Mouse (Mus musculus): Measurements from ENCODE around the gene Junb. TPM values are rescaled to one million over a fixed set of nuclear protein-coding genes. Genes with fewer than 3 reads are reported as not detected.

The Junb gene
- polyA plus RNA-seq, 1 experiment from 2014 or later: 7.5 TPM

DNA sequence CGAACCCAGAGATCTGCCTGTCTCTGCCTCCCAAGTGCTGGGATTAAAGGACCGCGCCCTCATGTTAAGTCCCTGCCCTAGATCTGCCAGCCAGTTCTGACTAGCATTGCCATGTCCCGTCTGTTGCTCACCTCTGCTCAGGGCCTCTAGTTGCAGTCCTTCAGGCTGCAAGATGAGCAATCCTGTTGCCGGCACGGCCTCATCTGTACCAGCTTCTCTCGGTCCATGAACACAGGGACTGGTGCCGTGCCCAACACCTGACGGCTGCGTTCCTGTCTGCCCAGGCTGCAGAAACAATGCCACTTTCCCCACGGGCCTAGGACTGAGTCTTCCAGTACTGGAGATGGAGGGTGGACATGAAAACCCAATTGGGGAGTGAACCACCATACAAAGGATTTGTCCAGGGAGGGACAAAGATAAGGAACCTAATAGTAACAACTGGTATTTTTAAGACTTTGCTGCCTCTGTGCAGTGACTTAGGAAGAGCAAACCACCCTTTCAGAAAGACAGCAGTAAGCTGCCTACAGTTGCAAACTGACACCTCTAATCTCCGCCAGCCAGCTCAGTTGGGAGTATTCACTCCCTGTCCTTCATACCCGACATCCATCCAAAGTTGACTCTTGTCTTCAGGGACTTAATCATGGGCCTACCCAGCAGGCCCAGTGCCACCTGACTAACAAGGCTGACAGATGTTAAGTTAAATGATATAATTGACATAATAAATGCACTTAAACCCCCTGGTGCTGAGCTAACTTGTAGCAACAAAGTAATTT lies 10.8 kb downstream of the Junb start:
- H3K9ac ChIP-seq: no peak overlapping the region
- 88% methylated on average over 13 of the region's 13 CpGs for WGBS

DNA sequence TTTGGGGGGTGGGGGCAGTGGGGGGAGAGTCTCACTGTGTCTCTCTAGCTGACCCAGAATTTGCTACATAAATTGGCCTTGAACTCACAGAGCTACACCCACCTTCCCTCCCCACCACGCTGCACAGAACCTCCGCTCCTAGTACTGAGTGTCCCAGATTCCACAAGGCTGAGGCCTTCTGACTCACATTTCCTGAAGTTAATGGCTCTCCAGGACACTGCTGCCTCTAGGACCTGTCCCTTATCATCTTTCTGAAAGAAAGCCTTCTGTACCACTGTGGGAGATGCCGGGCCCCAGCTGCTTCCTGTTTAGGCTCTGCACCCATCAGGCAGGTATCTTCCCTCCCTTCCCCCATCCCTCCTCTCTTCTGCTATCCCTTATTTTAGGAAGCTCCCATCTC lies 11.9 kb downstream of the Junb start:
- peak overlapping the region; percentile 86; the same call in 1 of the 2 replicates for H3K4me2 ChIP-seq (replicated peaks)
- ATAC-seq (ENCODE audit: low FRiP score): no peak
- H3K27ac ChIP-seq: no peak overlapping the region

More for the DNA sequence above, 10.8 kb downstream of the Junb start:
- H3K27ac ChIP-seq: no peak overlapping the region
- ATAC-seq (ENCODE audit: low FRiP score): no peak
- H3K4me1 ChIP-seq: peaks cover 41% of the 10 kb centered on the region
- no peak overlapping the region for H3K4me3 ChIP-seq
- H3K9me3 ChIP-seq (replicated peaks): no peaks in the 10 kb centered on the region
- H3K36me3 ChIP-seq: peaks cover 19% of the 10 kb centered on the region
- no peak overlapping the region for H3K4me2 ChIP-seq (replicated peaks)
- no peaks in the 10 kb centered on the region for H3K27me3 ChIP-seq

DNA sequence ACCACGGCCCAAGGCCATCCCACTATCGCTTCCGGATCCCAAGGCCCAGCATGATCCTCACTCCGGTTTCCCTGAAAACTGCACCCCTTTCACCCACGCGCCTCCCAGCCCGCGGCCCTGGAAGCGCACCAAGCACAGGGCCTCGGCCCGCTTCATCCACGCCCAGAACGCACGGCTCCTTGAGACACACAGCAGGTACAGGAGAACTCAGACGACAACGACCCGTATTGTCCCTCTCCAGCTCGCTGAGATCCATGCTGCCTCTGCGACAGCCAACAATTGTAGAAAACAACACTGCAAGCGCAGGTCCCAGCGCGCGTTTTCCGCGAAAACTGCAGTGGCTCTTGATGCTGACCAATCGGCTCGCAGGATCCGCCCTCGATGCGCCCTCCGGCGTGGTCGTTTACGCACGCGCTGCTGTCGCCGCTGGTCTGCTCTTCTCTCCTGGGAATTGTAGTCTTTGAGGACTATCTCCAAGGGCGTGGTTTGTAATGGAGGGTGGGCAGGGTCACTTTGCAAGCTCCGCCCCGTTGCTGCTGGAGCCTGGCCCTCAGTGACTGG lies 12.7 kb downstream of the Junb start:
- under 1% methylated on average over 41 of the region's 41 CpGs for WGBS
- Histone ChIP-seq H3K36me3 (peaks cover under 1% of the 10 kb centered on the region; the same call in 1 of the 2 replicates), H3K4me1 (peaks cover 31% of the 10 kb centered on the region), H3K9ac (peak overlapping the region; percentile 66), H3K9me3 (replicated peaks) (no peaks in the 10 kb centered on the region), H3K4me3 (peak overlapping the region; percentile 63), H3K27ac (peak overlapping the region; percentile 57; the same call in 1 of the 2 replicates), H3K27me3 (no peaks in the 10 kb centered on the region), H3K4me2 (replicated peaks) (peak overlapping the region; percentile 86)
- ATAC-seq (ENCODE audit: low FRiP score): peak; percentile 75

More for the DNA sequence above, 11.9 kb downstream of the Junb start:
- Histone ChIP-seq H3K9me3 (replicated peaks) (no peaks in the 10 kb centered on the region), H3K4me1 (peaks cover 39% of the 10 kb centered on the region), H3K9ac (no peak overlapping the region), H3K36me3 (peaks cover 8% of the 10 kb centered on the region), H3K4me3 (peak overlapping the region; percentile 63; the same call in 1 of the 2 replicates), H3K27me3 (no peaks in the 10 kb centered on the region)
- 51% methylated on average over 3 of the region's 3 CpGs for WGBS

DNA sequence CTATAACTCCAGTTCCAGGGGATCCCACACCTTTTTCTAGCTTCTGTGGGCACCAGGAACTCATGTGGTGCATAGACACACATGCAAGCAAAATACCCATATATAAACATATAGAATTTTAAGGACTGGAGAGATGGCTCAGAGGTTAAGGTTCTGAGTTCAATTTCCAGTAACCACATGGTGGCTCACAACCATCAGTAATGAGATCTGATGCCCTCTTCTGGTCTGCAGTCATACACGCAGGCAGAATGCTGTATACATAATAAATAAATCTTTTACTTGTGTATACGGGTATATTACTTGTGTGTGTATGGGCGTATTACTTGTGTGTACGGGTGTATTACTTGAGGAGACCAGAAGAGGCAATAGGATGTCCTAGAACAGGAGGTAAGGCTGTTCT lies 14.6 kb downstream of the Junb start:
- 94% methylated on average over 4 of the region's 4 CpGs for WGBS
- Histone ChIP-seq H3K27me3 (no peaks in the 10 kb centered on the region), H3K4me1 (peaks cover 26% of the 10 kb centered on the region), H3K27ac (no peak overlapping the region), H3K9me3 (replicated peaks) (no peaks in the 10 kb centered on the region), H3K36me3 (peaks cover 7% of the 10 kb centered on the region), H3K4me2 (replicated peaks) (no peak overlapping the region), H3K4me3 (no peak overlapping the region), H3K9ac (no peak overlapping the region)
- no peak for ATAC-seq (ENCODE audit: low FRiP score)

DNA sequence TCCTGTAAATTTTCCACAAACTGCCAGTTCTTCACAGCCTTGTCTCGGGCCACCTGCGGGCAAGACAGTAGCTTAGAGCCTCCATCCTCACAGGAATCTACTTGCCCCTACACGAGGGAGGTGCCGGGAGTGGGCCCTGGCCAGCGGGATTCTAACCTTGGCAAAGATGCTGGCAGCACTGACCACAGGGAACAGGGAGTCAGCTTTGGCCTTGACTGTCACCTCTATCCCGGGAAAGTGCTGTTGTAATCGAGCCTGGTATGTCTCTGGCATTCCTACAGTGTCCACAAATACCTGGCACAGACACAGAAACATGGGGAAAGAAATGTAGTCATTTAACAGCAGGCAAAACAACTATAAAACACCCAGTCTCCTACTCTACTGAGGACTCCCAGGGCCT lies 18.7 kb downstream of the Junb start:
- Histone ChIP-seq H3K27ac (no peak overlapping the region), H3K4me2 (replicated peaks) (no peak overlapping the region), H3K9me3 (replicated peaks) (no peaks in the 10 kb centered on the region), H3K27me3 (no peaks in the 10 kb centered on the region), H3K9ac (no peak overlapping the region), H3K36me3 (peaks cover 22% of the 10 kb centered on the region), H3K4me1 (peaks cover under 1% of the 10 kb centered on the region), H3K4me3 (no peak overlapping the region)
- 97% methylated on average over 7 of the region's 7 CpGs for WGBS
- no peak for ATAC-seq (ENCODE audit: low FRiP score)

DNA sequence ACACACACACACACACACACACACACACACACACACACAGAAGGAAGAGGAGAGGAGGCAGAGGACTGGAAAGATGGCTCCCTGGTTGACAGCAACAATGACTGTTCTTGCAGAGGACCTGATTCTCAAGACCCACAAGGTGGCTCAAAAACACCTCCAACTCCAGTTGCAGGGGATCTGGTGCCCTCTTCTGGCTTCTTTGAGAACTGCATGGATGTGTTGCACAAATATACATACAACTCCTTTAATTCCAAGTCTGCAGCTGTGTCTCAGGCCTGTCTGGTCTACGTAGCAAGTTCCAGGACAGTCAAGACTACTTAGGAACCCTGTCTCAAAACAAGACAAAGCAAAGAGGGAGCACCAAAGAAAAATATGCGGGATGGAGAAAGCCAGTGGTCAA lies 21.8 kb downstream of the Junb start:
- no peak for ATAC-seq (ENCODE audit: low FRiP score)
- Histone ChIP-seq H3K27ac (no peak overlapping the region), H3K36me3 (peaks cover 22% of the 10 kb centered on the region), H3K4me1 (no peaks in the 10 kb centered on the region), H3K9ac (no peak overlapping the region), H3K4me3 (no peak overlapping the region), H3K4me2 (replicated peaks) (no peak overlapping the region), H3K27me3 (peaks cover 13% of the 10 kb centered on the region), H3K9me3 (replicated peaks) (no peaks in the 10 kb centered on the region)
- 45% methylated on average over 2 of the region's 2 CpGs for WGBS

DNA sequence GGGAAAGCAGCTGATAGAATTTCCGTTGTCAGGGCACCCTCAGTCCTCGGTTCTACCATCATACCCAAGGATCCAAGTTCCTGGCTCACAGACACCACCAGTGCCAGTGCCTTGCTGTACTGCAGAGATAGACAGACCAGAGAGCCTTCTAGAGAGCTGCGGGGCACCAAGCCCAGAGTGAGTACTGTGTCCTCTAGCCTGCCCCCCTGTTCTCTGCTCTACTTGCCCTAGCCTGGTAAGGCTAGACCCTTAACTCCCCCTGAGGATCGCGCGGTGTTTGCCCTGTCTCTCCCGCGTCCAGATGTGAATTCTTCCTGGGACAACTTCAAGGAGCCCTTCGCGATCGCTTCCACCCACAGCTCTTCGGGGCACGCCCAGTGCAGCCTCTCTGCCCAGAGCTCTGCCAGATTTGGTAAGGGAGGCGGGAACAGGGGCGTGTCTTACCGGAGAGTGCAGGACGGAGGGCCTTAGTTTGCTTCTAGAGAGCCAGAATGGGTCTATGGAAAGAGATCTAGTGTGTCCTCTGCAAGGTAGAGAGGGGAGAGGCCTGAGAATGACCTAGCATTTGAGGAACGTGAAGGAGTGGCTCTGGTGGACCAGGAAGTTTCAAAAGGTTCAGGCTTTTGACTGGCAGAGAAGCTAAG lies 25.8 kb downstream of the Junb start:
- WGBS: 6% methylated on average over 18 of the region's 18 CpGs
- ATAC-seq (ENCODE audit: low FRiP score): no peak
- Histone ChIP-seq H3K9ac (no peak overlapping the region), H3K36me3 (0 out of 2 replicates have a peak, but pooled peaks cover 5% of the 10 kb centered on the region), H3K4me3 (no peak overlapping the region), H3K27ac (no peak overlapping the region), H3K27me3 (peaks cover 47% of the 10 kb centered on the region), H3K4me2 (replicated peaks) (no peak overlapping the region), H3K4me1 (no peaks in the 10 kb centered on the region), H3K9me3 (replicated peaks) (no peaks in the 10 kb centered on the region)

DNA sequence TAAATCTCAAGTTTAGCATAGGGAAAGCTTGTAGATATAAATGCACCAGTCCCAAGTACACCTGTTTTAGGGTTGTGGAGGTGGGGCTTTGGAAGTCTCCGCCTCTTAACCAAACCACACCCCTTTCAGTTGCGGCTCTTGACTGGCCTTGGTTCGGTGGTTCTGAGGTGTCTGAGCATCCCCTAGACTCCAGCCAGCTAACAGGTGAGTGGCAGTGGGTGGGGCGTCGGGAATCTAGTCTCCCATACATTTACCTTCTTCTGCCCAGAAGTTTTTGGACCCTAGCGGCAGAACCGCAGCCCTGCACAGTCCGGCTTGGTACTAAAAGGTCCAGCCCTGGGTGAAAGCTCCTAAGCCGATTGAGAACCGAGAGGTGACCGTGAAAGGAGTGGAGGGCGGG lies 28.8 kb downstream of the Junb start:
- Histone ChIP-seq H3K9ac (no peak overlapping the region), H3K4me3 (no peak overlapping the region), H3K36me3 (no peaks in the 10 kb centered on the region), H3K27ac (no peak overlapping the region), H3K9me3 (replicated peaks) (no peaks in the 10 kb centered on the region), H3K4me1 (peaks cover 21% of the 10 kb centered on the region), H3K27me3 (peaks cover 74% of the 10 kb centered on the region), H3K4me2 (replicated peaks) (no peak overlapping the region)
- ATAC-seq (ENCODE audit: low FRiP score): no peak
- 21% methylated on average over 12 of the region's 12 CpGs for WGBS

DNA sequence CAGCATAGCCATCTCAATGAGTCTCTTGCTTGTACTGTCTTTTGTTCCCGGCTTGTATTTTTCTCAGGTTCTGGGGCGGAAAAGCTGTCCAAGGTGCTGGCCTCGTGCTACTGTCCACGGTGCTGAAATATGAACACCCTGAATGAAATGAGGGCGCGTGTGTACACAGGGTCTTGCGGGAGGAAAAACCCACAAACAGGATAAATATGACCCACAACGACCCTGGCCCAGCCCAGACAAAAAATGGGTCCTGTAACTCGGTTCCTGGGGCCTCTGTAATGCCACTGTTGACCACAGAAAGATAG lies 31.3 kb downstream of the Junb start:
- H3K4me1 ChIP-seq: peaks cover 27% of the 10 kb centered on the region
- no peak overlapping the region for H3K4me2 ChIP-seq (replicated peaks)
- no peaks in the 10 kb centered on the region for H3K36me3 ChIP-seq
- H3K9me3 ChIP-seq (replicated peaks): no peaks in the 10 kb centered on the region
- no peak overlapping the region for H3K9ac ChIP-seq
- no peak for ATAC-seq (ENCODE audit: low FRiP score)
- H3K4me3 ChIP-seq: no peak overlapping the region
- no peak overlapping the region for H3K27ac ChIP-seq
- peaks cover 86% of the 10 kb centered on the region for H3K27me3 ChIP-seq
- 11% methylated on average over 9 of the region's 9 CpGs for WGBS

DNA sequence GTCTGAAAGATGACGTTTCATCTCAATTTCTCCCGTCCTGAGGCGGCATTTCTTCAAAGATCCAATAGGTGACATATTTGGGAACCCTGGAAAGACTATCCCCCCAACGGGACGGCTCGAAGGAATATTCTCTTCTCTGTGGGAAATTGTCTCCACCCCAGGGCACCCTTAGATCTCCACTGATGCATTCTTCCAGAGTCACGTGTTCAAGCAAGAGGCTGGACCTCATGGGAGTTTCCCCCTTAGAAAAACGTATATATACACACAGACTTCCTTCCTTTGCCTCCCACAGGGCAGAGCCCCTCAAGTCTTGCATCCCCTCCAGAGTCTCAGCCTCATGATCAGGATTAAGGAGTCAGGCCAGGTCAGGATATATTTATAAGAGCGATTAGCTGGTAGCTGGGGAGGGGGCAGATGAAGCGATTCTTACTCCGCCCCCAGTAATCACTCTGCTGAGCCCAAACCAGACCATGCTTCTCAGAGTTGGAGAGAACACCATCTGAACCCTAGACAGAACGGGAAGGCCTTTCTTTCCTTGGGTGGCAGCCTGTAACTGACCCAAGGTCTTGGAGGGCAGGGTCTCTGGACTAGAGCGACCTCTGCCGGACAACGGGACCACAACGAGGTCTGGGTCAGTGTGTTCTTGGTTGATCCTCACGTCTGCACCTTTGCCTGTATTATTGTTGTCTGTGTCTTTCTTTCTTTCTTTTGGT lies 31.8 kb downstream of the Junb start, which contains the start of gene Rtbdn:
Gene Rtbdn, plus strand, starts transcription at position 464 of the 713 bp plus-strand sequence.
- H3K4me1 ChIP-seq: peaks cover 27% of the 10 kb centered on the region
- H3K27me3 ChIP-seq: peaks cover 81% of the 10 kb centered on the region
- peak within 1 kb of the TSS; percentile 51 for H3K4me3 ChIP-seq
- ATAC-seq (ENCODE audit: low FRiP score): 0 out of 2 replicates have a peak, but pooled peaks have one; percentile 9
- H3K9ac ChIP-seq: peak within 1 kb of the TSS; percentile 64
- WGBS: 5% methylated on average over 17 of the region's 17 CpGs
- H3K36me3 ChIP-seq: no peaks in the 10 kb centered on the region
- peak within 1 kb of the TSS; percentile 67 for H3K4me2 ChIP-seq (replicated peaks)
- no peaks in the 10 kb centered on the region for H3K9me3 ChIP-seq (replicated peaks)
- peak within 1 kb of the TSS; percentile 37; the same call in 1 of the 2 replicates for H3K27ac ChIP-seq

DNA sequence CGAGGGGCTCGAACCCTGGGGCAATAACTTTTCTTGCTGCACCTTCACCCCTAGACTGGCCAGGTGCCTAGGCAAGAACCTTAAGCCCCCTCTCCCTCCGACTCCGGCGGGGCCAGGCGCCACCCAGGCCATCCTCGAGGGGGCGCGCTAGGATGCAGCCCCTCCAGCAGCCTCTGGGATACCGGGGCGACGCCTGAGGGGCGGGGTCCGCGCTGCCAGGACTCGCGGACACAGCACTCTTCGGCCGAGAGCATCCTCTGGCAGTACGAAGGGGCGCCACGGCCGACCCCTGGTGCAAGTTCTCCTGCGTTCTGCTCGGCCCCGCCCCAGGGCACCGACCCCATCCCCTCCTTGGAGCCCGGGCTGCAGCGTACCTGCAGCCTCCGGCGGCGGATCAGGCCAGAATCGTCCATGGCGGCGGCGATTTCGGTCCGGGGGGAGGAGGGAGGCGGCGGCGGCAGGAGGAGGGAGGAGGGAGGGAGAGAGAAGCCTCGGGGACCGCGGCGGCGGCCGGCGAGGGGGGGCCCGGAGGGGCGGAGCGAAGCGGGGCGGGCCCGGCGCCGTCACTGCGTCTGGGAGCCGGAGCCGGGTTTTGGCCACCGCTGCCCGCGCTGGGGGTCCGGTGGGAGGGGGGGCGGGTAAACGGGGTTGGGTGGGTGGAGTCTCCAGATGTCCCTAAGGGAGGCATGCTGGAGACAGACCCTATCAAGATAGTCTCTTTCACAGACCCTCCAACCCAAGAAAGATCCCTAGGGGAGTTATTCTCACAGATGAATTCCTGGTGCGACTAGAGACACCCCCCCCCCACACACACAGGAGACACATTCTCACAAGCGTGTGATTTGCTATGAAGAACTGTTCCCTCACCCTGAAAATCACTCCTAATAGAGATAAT lies 32.6 kb downstream of the Junb start:
- peak overlapping the region; percentile 67 for H3K4me2 ChIP-seq (replicated peaks)
- peak overlapping the region; percentile 37; the same call in 1 of the 2 replicates for H3K27ac ChIP-seq
- no peaks in the 10 kb centered on the region for H3K9me3 ChIP-seq (replicated peaks)
- H3K4me1 ChIP-seq: peaks cover 27% of the 10 kb centered on the region
- H3K36me3 ChIP-seq: no peaks in the 10 kb centered on the region
- H3K27me3 ChIP-seq: peaks cover 78% of the 10 kb centered on the region
- H3K9ac ChIP-seq: peak overlapping the region; percentile 64
- peak; percentile 67 for ATAC-seq (ENCODE audit: low FRiP score)
- under 1% methylated on average over 49 of the region's 67 CpGs for WGBS
- H3K4me3 ChIP-seq: peak overlapping the region; percentile 51

Data from hindbrain, embryonic 12.5 days (tissue).